Mouse (Mus musculus) megakaryocyte, embryonic 14.5 days (primary cell): Measurements from ENCODE around the gene Pdxdc1. TPM values are rescaled to one million over a fixed set of nuclear protein-coding genes. Genes with fewer than 3 reads are reported as not detected.

ENCODE experiments used
- H3K27me3 ChIP-seq: replicated peaks from 2 replicates; pipeline ENCODE3; 2012; ENCODE audit warnings: inconsistent platforms
- H3K36me3 ChIP-seq: replicated peaks from 2 replicates; pipeline ENCODE3; 2012; ENCODE audit warnings: low read length, inconsistent platforms, mixed read lengths
- H3K4me1 ChIP-seq: 2 replicates; pipeline ENCODE4 v1.6.1; 2012; ENCODE audit warnings: inconsistent platforms
- H3K4me3 ChIP-seq: replicated peaks from 2 replicates; pipeline ENCODE3; 2012; ENCODE audit warnings: moderate library complexity, mild to moderate bottlenecking, inconsistent platforms
- H3K9me3 ChIP-seq: 2 replicates; pipeline ENCODE4 v1.6.1; 2012; ENCODE audit warnings: inconsistent platforms
- FLI1 ChIP-seq: IDR thresholded peaks from 2 replicates; pipeline ENCODE4 v1.6.1; 2012; ENCODE audit warnings: low read length, inconsistent platforms, mixed read lengths
- GATA1 ChIP-seq: IDR thresholded peaks from 3 replicates; pipeline ENCODE4 v1.6.1; 2012; ENCODE audit warnings: mixed read lengths, low read length, inconsistent platforms, borderline replicate concordance
- polyA plus RNA-seq: library from polyadenylated mRNA; stranded (reverse); fragments of >175 nt; gene quantifications from 2 replicates; pipeline ENCODE4 v1.2.3, GENCODE M21; 2012; ENCODE audit warnings: low replicate concordance; ENCODE audit not compliant: insufficient read depth

Pdxdc1 gene
- polyA plus RNA-seq, 1 experiment = 11.4 TPM

DNA sequence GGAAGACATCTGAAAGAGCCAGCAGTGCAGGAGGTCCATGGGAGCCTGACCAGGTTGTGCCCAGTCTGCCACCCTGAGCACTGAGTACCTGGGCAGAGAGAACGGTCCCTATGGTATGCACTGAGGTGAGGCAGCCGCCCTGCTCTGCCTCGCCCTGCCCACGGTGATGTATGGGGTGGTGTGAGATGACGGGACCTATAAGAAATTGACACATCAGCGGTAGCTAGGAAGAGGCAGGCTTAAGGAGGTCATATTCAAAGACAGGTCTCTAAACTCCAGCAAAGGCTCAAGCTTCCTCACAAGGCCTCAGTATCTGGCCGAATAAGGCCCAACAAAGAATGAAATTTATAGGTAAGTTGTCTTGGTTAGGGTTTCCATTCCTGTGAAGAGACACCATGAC, 18.9 kb upstream of the Pdxdc1 start:
- Histone ChIP-seq H3K9me3 (peaks cover 29% of the 10 kb centered on the region), H3K36me3 (peaks cover 17% of the 10 kb centered on the region), H3K4me1 (no peaks in the 10 kb centered on the region), H3K27me3 (no peaks in the 10 kb centered on the region), H3K4me3 (no peak overlapping the region)
- TF ChIP-seq GATA1 = no peak
- no peak for TF ChIP-seq FLI1

- peaks cover 17% of the 10 kb centered on the region for H3K36me3 ChIP-seq
- no peaks in the 10 kb centered on the region for H3K27me3 ChIP-seq
- no peak overlapping the region for H3K4me3 ChIP-seq
- no peaks in the 10 kb centered on the region for H3K4me1 ChIP-seq
- TF ChIP-seq FLI1 (no peak), GATA1 (no peak)
- peaks cover 29% of the 10 kb centered on the region for H3K9me3 ChIP-seq
These were observed 18.1 kb upstream of the Pdxdc1 start for GRCm38 (mm10) chr16:13921063-13921462.

GRCm38 (mm10) chr16:13920093-13920492, 17.2 kb upstream of the Pdxdc1 start:
- TF ChIP-seq FLI1 (no peak), GATA1 (no peak)
- Histone ChIP-seq H3K4me3 (no peak overlapping the region), H3K27me3 (no peaks in the 10 kb centered on the region), H3K4me1 (no peaks in the 10 kb centered on the region), H3K9me3 (peaks cover 29% of the 10 kb centered on the region), H3K36me3 (peaks cover 17% of the 10 kb centered on the region)

DNA sequence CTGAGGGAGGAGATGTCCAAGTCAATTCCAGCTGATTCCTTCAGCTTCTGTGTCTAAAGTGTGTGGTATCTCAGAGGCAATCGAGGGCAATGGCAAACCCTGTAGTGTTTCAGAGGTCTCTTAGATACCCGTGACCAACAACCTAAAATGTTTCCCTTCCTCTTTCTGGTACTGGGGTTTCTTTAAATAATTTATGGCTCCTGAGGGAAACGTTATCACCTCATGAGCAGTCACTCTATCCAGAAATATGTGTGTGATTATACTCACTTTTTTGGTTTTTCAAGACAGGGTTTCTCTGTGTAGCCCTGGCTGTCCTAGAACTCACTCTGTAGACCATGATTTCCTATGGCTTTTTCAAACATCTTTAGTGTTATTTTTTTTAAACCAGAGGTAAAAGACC, 4.4 kb upstream of the Pdxdc1 start:
- H3K9me3 ChIP-seq = no peaks in the 10 kb centered on the region
- H3K36me3 ChIP-seq = peaks cover 10% of the 10 kb centered on the region
- H3K4me3 ChIP-seq = no peak overlapping the region
- no peak for TF ChIP-seq GATA1
- TF ChIP-seq FLI1 = no peak
- H3K4me1 ChIP-seq = peaks cover 19% of the 10 kb centered on the region
- H3K27me3 ChIP-seq = no peaks in the 10 kb centered on the region

GRCm38 (mm10) chr16:13903488-13903887, 557 bp upstream of the Pdxdc1 start:
- Histone ChIP-seq H3K36me3 (peaks cover 10% of the 10 kb centered on the region), H3K27me3 (no peaks in the 10 kb centered on the region), H3K9me3 (no peaks in the 10 kb centered on the region), H3K4me1 (peaks cover 44% of the 10 kb centered on the region), H3K4me3 (peak overlapping the region; percentile 97)
- no peak for TF ChIP-seq FLI1
- TF ChIP-seq GATA1 = no peak

DNA sequence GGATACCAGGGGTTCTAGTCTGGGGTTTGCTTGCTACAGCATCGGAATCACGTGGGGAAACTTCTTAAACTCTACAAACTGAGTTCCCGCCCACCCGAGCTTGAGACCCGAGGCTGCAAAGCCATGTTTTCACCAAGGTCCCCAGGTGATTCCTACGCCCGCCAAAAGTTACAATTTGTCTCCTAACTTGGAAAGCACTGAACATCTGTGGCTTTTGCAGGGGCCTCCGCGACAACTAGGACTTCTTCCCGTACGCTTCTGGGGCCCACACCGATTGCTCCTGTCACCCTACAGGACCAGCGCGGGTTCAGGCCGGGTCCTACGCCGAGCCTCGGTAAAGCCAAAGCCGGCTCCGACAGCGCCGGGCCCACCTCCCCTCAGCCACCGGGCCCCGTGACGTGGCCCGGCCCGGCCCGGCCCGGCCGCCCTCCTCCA, 517 bp downstream of the Pdxdc1 start:
- H3K27me3 ChIP-seq = no peaks in the 10 kb centered on the region
- H3K4me1 ChIP-seq = peaks cover 48% of the 10 kb centered on the region
- H3K4me3 ChIP-seq = peak overlapping the region; percentile 97
- TF ChIP-seq GATA1 (no peak), FLI1 (no peak)
- no peaks in the 10 kb centered on the region for H3K9me3 ChIP-seq
- peaks cover 8% of the 10 kb centered on the region for H3K36me3 ChIP-seq

GRCm38 (mm10) chr16:13898981-13899380, 4.0 kb downstream of the Pdxdc1 start:
- Histone ChIP-seq H3K4me3 (no peak overlapping the region), H3K9me3 (no peaks in the 10 kb centered on the region), H3K36me3 (no peaks in the 10 kb centered on the region), H3K4me1 (peaks cover 43% of the 10 kb centered on the region), H3K27me3 (no peaks in the 10 kb centered on the region)
- TF ChIP-seq GATA1 (no peak), FLI1 (no peak)

GRCm38 (mm10) chr16:13896357-13896756, 6.6 kb downstream of the Pdxdc1 start:
- H3K4me1 ChIP-seq = peaks cover 29% of the 10 kb centered on the region

DNA sequence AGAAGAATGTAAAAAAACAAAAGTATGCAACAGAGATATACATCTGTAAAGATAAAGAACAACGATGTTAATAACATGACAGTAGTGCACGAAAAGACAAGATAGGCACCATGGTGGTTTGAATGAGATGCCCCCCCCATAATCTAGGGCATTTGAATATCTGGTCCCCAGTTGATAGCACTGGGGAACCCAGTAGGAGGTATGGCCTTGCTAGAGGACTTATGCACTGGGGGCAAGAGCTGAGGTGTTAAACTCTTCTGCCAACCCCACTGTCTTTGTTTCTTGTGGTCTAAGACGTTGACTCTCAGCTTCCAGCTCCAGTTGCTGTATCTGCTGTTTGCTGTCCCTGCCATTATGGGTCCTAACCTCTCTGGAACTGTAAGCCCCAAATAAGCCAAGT, 7.2 kb downstream of the Pdxdc1 start:
- Histone ChIP-seq H3K36me3 (no peaks in the 10 kb centered on the region), H3K9me3 (no peaks in the 10 kb centered on the region), H3K4me3 (no peak overlapping the region), H3K27me3 (no peaks in the 10 kb centered on the region), H3K4me1 (peaks cover 27% of the 10 kb centered on the region)
- no peak for TF ChIP-seq GATA1

More at GRCm38 (mm10) chr16:13896357-13896756, 6.6 kb downstream of the Pdxdc1 start:
- no peaks in the 10 kb centered on the region for H3K9me3 ChIP-seq
- no peak overlapping the region for H3K4me3 ChIP-seq
- TF ChIP-seq FLI1 (no peak), GATA1 (no peak)
- no peaks in the 10 kb centered on the region for H3K36me3 ChIP-seq
- H3K27me3 ChIP-seq = no peaks in the 10 kb centered on the region

DNA sequence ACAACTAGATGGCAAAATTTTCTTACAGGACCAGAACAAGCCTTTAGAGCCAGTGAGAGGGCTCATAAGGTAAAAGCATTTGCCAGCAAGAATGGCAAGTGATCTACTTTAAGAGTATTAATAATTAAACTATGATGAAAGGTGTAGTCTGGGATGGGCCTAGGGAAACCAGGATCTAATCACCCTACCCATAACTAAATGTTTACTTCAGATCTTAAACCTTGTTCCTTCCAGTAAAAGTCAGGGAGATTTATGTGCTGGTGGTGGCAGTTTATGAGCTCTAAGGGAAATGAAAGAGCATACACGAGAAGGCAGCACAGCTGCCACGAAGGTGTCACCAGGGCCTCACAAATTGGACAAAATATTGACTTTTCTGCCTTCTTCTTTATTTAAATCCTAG, 8.8 kb downstream of the Pdxdc1 start:
- no peak overlapping the region for H3K4me3 ChIP-seq
- no peaks in the 10 kb centered on the region for H3K36me3 ChIP-seq
- no peaks in the 10 kb centered on the region for H3K9me3 ChIP-seq
- H3K27me3 ChIP-seq = no peaks in the 10 kb centered on the region
- H3K4me1 ChIP-seq = peaks cover 23% of the 10 kb centered on the region
- TF ChIP-seq FLI1 = no peak
- no peak for TF ChIP-seq GATA1

DNA sequence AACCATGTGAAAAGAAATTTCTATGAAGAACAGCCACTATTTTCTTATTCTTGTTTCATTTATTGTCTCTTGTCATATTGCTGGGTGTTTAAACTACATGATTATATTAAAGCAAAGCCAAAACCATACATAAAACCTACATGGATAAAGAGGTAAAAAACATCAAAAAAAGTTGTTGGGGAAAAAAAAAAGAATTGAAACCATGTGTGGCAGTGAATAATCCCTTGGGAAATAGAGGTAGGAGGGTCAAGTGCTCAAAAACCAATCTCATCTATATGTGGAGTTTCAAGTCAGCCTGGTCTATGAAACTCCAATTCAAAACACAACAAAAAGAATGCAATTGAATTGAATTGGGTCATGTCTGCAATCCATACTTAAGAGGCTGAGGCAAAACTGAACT, 10.1 kb downstream of the Pdxdc1 start:
- H3K9me3 ChIP-seq = no peaks in the 10 kb centered on the region
- H3K36me3 ChIP-seq = no peaks in the 10 kb centered on the region
- no peak for TF ChIP-seq FLI1
- no peak for TF ChIP-seq GATA1
- no peaks in the 10 kb centered on the region for H3K27me3 ChIP-seq
- no peak overlapping the region for H3K4me3 ChIP-seq
- peaks cover 13% of the 10 kb centered on the region for H3K4me1 ChIP-seq

GRCm38 (mm10) chr16:13890449-13890848, 12.5 kb downstream of the Pdxdc1 start:
- H3K36me3 ChIP-seq = peaks cover 3% of the 10 kb centered on the region
- no peak for TF ChIP-seq FLI1
- TF ChIP-seq GATA1 = no peak
- H3K9me3 ChIP-seq = no peaks in the 10 kb centered on the region
- H3K4me1 ChIP-seq = peaks cover 4% of the 10 kb centered on the region
- no peaks in the 10 kb centered on the region for H3K27me3 ChIP-seq
- no peak overlapping the region for H3K4me3 ChIP-seq
